Mouse (Mus musculus): ENCODE measurements at regions not wholly inside any gene's neighbourhood (a gene's known extent, or its start where the extent isn't known, plus 50 kb on each side); places are given as distances from the start of the nearest gene placed in this dataset.

GRCm38 (mm10) chr14:80657408-80657807 is 673.5 kb downstream of the Olfm4 start:
- Histone ChIP-seq H3K27me3 (ENCODE audit: control insufficient read depth, insufficient read depth, low read length) (no peaks in the 10 kb centered on the region), H3K27ac (replicated peaks; ENCODE audit: low read depth, low read length) (no peak overlapping the region), H3K4me2 (ENCODE audit: low read length) (no peak overlapping the region), H3K9ac (replicated peaks; ENCODE audit: low read length) (no peak overlapping the region), H3K9me3 (ENCODE audit: control insufficient read depth, low read length) (no peaks in the 10 kb centered on the region), H3K4me1 (ENCODE audit: control insufficient read depth, insufficient read depth, low read length) (no peaks in the 10 kb centered on the region), H3K4me3 (replicated peaks; ENCODE audit: low read depth, low read length) (no peak overlapping the region), H3K36me3 (ENCODE audit: control insufficient read depth, insufficient read depth, low read length) (no peaks in the 10 kb centered on the region)
- ATAC-seq (ENCODE audit: low FRiP score, low TSS enrichment) = no peak
- no peak for DNase-seq
- 82% methylated on average over 6 of the region's 6 CpGs for WGBS

- no peaks in the 10 kb centered on the region for H3K4me1 ChIP-seq (ENCODE audit: control insufficient read depth, insufficient read depth, low read length)
- no peaks in the 10 kb centered on the region for H3K27me3 ChIP-seq (ENCODE audit: control insufficient read depth, insufficient read depth, low read length)
- DNase-seq (peak; percentile 8), ATAC-seq (ENCODE audit: low FRiP score, low TSS enrichment) (no peak)
- no peak overlapping the region for H3K27ac ChIP-seq (replicated peaks; ENCODE audit: low read depth, low read length)
- no peak overlapping the region for H3K4me3 ChIP-seq (replicated peaks; ENCODE audit: low read depth, low read length)
- no peaks in the 10 kb centered on the region for H3K36me3 ChIP-seq (ENCODE audit: control insufficient read depth, insufficient read depth, low read length)
- H3K9ac ChIP-seq (replicated peaks; ENCODE audit: low read length) = no peak overlapping the region
- WGBS = 77% methylated on average over 1 of the region's 1 CpGs
- no peaks in the 10 kb centered on the region for H3K9me3 ChIP-seq (ENCODE audit: control insufficient read depth, low read length)
- no peak overlapping the region for H3K4me2 ChIP-seq (ENCODE audit: low read length)
Observed at GRCm38 (mm10) chr14:80682876-80683275, 699.0 kb downstream of the Olfm4 start.

GRCm38 (mm10) chr14:80683282-80683681 is 699.4 kb downstream of the Olfm4 start:
- Histone ChIP-seq H3K27ac (replicated peaks; ENCODE audit: low read depth, low read length) (no peak overlapping the region), H3K36me3 (ENCODE audit: control insufficient read depth, insufficient read depth, low read length) (no peaks in the 10 kb centered on the region), H3K4me1 (ENCODE audit: control insufficient read depth, insufficient read depth, low read length) (no peaks in the 10 kb centered on the region), H3K4me2 (ENCODE audit: low read length) (no peak overlapping the region), H3K9me3 (ENCODE audit: control insufficient read depth, low read length) (no peaks in the 10 kb centered on the region), H3K27me3 (ENCODE audit: control insufficient read depth, insufficient read depth, low read length) (no peaks in the 10 kb centered on the region), H3K4me3 (replicated peaks; ENCODE audit: low read depth, low read length) (no peak overlapping the region), H3K9ac (replicated peaks; ENCODE audit: low read length) (no peak overlapping the region)
- no peak for ATAC-seq (ENCODE audit: low FRiP score, low TSS enrichment)
- peak; percentile 19 for DNase-seq
- WGBS = 54% methylated on average over 7 of the region's 7 CpGs

GRCm38 (mm10) chr14:80683703-80684102 is 699.8 kb downstream of the Olfm4 start:
- H3K4me3 ChIP-seq (replicated peaks; ENCODE audit: low read depth, low read length) = no peak overlapping the region
- H3K36me3 ChIP-seq (ENCODE audit: control insufficient read depth, insufficient read depth, low read length) = no peaks in the 10 kb centered on the region
- no peak overlapping the region for H3K27ac ChIP-seq (replicated peaks; ENCODE audit: low read depth, low read length)
- WGBS = 72% methylated on average over 6 of the region's 6 CpGs
- DNase-seq (peak; percentile 23), ATAC-seq (ENCODE audit: low FRiP score, low TSS enrichment) (no peak)
- H3K9ac ChIP-seq (replicated peaks; ENCODE audit: low read length) = no peak overlapping the region
- H3K4me1 ChIP-seq (ENCODE audit: control insufficient read depth, insufficient read depth, low read length) = no peaks in the 10 kb centered on the region
- no peaks in the 10 kb centered on the region for H3K9me3 ChIP-seq (ENCODE audit: control insufficient read depth, low read length)
- no peaks in the 10 kb centered on the region for H3K27me3 ChIP-seq (ENCODE audit: control insufficient read depth, insufficient read depth, low read length)
- H3K4me2 ChIP-seq (ENCODE audit: low read length) = no peak overlapping the region

- Histone ChIP-seq H3K4me3 (replicated peaks; ENCODE audit: low read depth, low read length) (no peak overlapping the region), H3K27ac (replicated peaks; ENCODE audit: low read depth, low read length) (no peak overlapping the region), H3K4me1 (ENCODE audit: control insufficient read depth, insufficient read depth, low read length) (no peaks in the 10 kb centered on the region), H3K9ac (replicated peaks; ENCODE audit: low read length) (no peak overlapping the region), H3K36me3 (ENCODE audit: control insufficient read depth, insufficient read depth, low read length) (no peaks in the 10 kb centered on the region), H3K27me3 (ENCODE audit: control insufficient read depth, insufficient read depth, low read length) (no peaks in the 10 kb centered on the region), H3K9me3 (ENCODE audit: control insufficient read depth, low read length) (no peaks in the 10 kb centered on the region), H3K4me2 (ENCODE audit: low read length) (no peak overlapping the region)
- 16% methylated on average over 1 of the region's 1 CpGs for WGBS
- DNase-seq (no peak), ATAC-seq (ENCODE audit: low FRiP score, low TSS enrichment) (no peak)
Observed at GRCm38 (mm10) chr14:80690476-80690875, 706.6 kb downstream of the Olfm4 start.

- H3K4me1 ChIP-seq (ENCODE audit: control insufficient read depth, insufficient read depth, low read length) = no peaks in the 10 kb centered on the region
- H3K4me2 ChIP-seq (ENCODE audit: low read length) = no peak overlapping the region
- ATAC-seq (ENCODE audit: low FRiP score, low TSS enrichment) (no peak), DNase-seq (no peak)
- no peak overlapping the region for H3K4me3 ChIP-seq (replicated peaks; ENCODE audit: low read depth, low read length)
- no peaks in the 10 kb centered on the region for H3K9me3 ChIP-seq (ENCODE audit: control insufficient read depth, low read length)
- H3K36me3 ChIP-seq (ENCODE audit: control insufficient read depth, insufficient read depth, low read length) = no peaks in the 10 kb centered on the region
- H3K27me3 ChIP-seq (ENCODE audit: control insufficient read depth, insufficient read depth, low read length) = no peaks in the 10 kb centered on the region
- H3K27ac ChIP-seq (replicated peaks; ENCODE audit: low read depth, low read length) = no peak overlapping the region
- 66% methylated on average over 4 of the region's 4 CpGs for WGBS
- no peak overlapping the region for H3K9ac ChIP-seq (replicated peaks; ENCODE audit: low read length)
Observed at GRCm38 (mm10) chr14:80722766-80723531, 739.1 kb downstream of the Olfm4 start.

GRCm38 (mm10) chr14:80731194-80731593 is 747.3 kb downstream of the Olfm4 start:
- H3K9me3 ChIP-seq (ENCODE audit: control insufficient read depth, low read length) = no peaks in the 10 kb centered on the region
- no peak overlapping the region for H3K9ac ChIP-seq (replicated peaks; ENCODE audit: low read length)
- H3K4me3 ChIP-seq (replicated peaks; ENCODE audit: low read depth, low read length) = no peak overlapping the region
- no peak for DNase-seq
- no peak overlapping the region for H3K27ac ChIP-seq (replicated peaks; ENCODE audit: low read depth, low read length)
- no peak; the same call in 1 of the 2 replicates for ATAC-seq (ENCODE audit: low FRiP score, low TSS enrichment)
- no peaks in the 10 kb centered on the region for H3K27me3 ChIP-seq (ENCODE audit: control insufficient read depth, insufficient read depth, low read length)
- H3K4me2 ChIP-seq (ENCODE audit: low read length) = no peak overlapping the region
- H3K36me3 ChIP-seq (ENCODE audit: control insufficient read depth, insufficient read depth, low read length) = no peaks in the 10 kb centered on the region
- no peaks in the 10 kb centered on the region for H3K4me1 ChIP-seq (ENCODE audit: control insufficient read depth, insufficient read depth, low read length)
- WGBS = 47% methylated on average over 5 of the region's 5 CpGs
